Mouse (Mus musculus) granulocyte monocyte progenitor cell, adult 5-6 weeks (primary cell): ENCODE data around the gene Pola1. TPM values are rescaled to one million over a fixed set of nuclear protein-coding genes. Genes with fewer than 3 reads are reported as not detected.
A peak's percentile ranks its signal among the peaks of the same experiment; 100 is the strongest.
"Not testable (repeated sequence)": the region's sequence is repeated elsewhere in the genome, so short reads cannot be mapped to it uniquely, and the experiment has no call there.

Experiments
- ATAC-seq: replicated peaks from 2 replicates; pipeline ENCODE4 v1.8.0; 2016; ENCODE audit warnings: mild to moderate bottlenecking, moderate TSS enrichment, inconsistent platforms; ENCODE audit not compliant: poor library complexity, severe bottlenecking
- total RNA-seq, 2 experiments: library from RNA; stranded (forward) in 1 of 2; stranded (reverse) in 1 of 2; fragments of 200-712, 200-1000 nt in 1 of 2; fragments of >200 nt in 1 of 2; fragmentation: Nextera tagmentation in 1 of 2; gene quantifications; 2 replicates each; pipeline ENCODE4 v1.2.3; 2014 to 2017

Pola1 gene
- total RNA-seq, 2 experiments from 2014 or later = 57.5 to 128 TPM

DNA sequence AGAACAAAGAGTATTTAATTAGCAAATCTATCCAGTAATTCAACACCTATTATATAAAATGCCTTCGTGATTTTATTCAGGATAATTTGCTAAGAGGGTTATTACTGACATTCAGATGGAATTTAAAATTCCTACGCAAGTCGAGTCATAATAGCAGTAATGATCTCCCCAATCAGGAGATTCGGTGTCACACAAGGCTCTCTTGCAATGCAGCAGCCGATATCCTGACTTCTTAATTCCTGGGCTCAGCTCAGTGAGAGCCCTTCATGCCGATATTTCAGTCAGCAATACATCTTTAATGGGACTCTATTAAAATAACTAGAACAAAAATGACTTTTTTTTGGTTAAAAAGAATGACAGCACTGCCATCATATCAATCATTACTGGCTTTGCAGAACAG is 134.4 kb downstream of the Pola1 start:
- no peak for ATAC-seq

DNA sequence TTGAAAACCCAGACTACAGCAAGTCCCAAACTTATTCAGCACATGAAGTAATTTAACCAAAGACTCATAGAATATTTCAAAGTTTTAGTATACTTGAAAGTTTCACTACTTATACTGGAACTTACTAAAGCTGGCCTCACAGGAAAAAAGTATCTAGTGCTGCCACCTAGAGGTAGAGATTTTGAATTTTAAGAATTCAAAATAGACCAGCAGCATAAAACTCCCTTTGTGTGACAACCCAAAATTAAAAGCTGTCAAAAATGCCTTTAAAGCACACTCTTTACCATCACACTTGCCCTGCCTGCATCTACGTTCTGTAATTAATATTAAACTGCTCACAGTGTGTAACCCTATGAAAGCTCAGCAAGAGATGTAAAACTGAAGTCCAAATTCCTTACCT is 166.2 kb downstream of the Pola1 start:
- no peak for ATAC-seq

DNA sequence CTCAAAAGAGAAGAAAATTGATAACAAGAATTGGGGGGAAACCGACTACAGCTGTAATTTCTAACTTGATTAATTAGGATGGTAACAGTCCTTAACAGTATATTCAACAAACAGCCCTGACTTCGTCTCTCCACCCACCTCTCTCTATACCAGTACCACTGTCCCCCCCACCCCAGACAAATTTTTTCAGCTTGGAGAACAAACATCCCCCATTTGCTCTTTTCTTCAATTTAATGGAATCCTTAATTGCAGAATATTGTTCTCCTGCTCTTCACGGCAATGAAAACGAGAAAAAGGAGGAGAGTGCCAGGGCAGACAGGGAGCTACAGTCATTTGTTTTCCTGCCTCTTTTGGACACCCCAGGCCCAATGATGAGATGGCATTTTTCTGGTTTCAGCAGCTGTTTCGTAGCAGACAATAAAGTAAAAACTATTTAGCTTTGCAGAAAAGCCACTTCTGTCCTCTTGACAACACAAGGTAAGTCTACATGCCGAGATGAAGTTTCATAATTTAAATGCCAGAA is 202.2 kb downstream of the Pola1 start:
- no peak for ATAC-seq

DNA sequence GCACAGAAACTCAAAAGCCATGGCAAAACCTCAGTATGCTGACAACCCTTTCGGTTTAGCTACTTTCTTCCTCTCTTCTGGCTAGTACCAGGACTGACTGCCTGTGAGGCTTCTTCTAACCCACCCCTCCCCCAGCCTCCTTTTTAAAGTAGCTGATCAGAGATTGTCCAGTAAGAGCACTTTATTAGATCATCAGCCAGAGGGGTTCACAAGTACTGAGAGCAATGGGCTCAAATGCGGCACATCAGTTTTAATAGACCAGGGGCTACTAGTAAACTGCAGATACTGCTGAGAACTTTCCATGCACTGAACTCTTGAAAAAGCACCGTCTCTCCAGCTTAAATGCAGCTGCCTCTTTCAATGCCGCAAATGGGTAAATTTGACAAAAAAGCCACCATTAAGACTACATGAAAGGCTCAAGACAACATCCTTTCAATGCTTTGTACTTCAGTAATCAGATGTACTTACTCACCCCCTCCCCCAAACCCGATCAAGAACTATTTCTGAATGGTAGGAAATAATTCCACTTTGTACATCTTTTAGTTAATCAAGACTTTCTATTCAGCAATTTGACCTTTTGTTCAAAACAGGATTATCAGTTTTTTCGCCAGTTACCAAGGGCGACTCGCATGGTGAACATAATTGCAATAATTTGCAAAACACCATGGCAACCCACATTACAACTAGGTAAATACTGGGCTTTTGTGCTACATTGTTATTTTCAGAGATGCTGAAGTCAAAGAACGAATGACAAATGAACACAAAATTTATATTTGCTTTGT is 202.8 kb downstream of the Pola1 start:
- no peak for ATAC-seq

DNA sequence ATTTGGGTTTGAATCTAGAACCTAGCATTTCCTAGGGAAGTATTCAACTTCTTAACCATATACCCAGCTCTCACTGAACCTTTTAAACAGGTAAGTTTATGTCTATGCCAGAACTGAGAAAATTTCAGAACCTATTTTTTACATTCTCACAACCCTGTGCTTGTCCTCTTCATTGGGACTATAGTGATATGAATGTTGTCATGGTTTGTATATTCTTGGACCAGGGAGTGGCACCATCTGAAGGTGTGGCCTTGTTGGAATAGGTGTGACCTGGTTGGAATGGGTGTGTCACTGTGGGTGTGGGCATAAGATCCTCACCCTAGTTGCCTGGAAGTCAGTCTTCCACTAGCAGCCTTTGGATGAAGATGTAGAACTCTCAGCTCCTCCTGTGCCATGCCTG is 231.1 kb downstream of the Pola1 start:
- ATAC-seq = not testable (repeated sequence)

DNA sequence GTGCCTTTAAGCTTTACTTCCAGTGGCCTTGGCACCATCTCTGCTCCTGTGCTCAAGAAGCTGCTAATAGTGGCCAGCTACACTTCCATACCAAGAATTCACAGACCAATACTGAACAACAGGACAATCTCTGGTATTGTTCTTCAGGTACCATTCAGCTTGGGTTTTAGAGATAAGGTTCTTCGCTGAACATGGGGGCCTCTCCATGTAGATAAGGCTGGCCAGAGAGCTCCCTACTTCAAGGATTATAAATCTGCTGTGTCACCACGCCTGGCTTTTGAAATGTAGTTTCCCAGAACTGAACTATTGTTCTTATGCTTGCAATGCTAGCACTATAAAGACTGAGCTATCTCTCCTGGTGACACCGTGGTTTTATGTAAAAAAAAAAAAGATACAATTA is 234.9 kb downstream of the Pola1 start:
- no peak for ATAC-seq

DNA sequence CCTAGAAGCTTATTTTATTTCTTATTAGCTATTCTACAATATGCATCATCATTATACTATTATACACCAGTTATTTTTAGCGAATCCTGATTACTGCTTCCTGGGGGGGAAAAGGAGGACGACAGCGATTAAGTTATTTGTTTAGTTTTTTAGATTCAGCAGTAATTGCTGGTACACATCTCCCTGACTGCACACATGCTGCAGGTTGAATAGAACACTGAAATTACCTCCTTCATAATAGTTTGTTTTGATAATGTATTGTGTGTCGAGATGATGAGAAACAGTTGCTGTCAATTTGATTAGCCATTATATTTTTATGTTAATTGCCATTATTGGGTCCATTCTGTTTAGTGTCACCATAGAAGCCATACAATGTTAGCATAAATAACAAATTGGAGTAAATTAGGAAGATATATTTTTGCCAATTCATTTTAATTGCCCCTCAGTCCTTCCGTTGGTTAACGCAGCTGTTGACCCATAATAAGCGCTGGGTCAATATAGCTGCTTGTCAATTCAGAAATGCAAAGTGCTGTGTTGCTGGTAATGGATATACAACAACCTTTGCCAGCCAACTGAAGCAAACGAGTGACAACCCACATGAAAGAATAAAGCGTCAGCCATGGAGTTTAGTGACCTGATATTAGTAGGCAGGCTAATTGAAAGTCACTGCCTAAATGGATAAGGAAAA is 254.5 kb downstream of the Pola1 start:
- no peak for ATAC-seq

DNA sequence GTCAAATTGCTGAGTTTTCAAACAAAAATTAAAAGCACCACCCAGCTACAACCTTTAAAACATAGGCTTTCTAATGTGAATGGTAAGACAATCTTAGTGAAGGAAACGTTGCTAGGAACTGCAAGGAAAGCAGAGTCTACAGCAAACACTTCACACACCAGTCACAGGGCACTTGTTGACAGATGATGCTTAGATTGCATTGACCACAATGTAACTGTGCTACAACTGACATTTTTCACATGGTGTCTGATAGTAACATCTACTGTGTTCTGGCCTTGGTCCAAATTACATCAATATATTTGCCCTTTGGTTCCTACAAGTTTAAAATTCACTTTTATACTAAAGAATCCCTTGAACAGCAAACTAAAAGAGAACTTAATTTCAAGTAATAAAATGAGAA is 258.5 kb downstream of the Pola1 start:
- ATAC-seq = no peak

DNA sequence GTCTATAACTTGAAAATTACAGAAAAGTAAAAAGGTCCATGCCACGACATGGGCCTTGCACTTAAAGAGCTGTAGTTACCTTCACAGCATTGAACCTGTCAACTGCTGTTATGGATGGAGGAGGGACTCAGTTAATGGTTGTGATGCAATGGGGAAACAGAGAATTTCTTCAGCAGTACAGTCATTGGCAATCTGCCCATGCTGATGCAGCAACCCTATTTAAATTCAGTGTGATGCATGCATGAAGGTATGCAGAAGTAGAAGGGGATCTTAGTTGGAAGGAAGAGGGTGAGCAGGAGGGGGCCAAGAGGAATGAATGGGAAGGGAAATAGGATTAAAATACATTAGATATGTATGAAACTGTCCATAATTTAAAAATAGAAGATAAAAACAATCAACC is 262.2 kb downstream of the Pola1 start:
- peak; percentile 61 for ATAC-seq

DNA sequence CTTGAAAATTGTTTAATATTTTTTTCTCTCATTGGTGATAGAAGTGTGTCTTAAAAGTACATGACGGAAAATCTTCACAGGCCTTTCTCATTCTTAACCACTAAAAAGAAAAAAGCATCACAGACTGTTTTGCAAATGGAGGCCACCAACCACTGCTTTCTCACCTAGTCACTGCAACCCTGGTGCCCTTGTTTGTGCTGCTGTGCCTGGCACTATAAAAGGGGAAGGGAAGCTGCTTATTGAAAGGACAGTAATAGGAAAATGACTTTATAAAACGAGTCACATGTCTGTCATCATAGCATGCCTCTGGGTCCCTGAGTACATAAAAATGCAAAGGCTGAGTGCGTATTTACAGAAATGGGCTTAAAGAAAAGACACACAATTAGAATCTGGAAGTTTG is 263.7 kb downstream of the Pola1 start:
- ATAC-seq = peak; percentile 56

DNA sequence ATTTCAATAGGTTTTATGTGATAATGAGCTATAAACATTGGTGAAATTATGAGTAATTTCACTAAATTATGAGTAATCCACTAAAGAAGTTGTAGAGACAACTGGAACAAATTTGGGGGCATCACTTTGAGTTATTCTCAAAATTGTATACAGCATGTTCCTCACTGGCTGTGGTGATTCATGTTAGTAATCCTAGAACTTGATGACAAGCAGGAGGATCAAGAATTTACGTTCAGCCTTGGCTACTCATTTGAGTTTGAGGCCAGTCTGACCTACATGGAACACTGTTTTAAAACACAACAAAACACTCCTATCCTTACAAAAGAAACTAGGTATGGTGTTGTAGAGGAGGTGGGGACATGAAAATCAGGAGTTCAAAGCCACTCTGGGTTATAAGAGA is 310.6 kb downstream of the Pola1 start:
- no peak for ATAC-seq

DNA sequence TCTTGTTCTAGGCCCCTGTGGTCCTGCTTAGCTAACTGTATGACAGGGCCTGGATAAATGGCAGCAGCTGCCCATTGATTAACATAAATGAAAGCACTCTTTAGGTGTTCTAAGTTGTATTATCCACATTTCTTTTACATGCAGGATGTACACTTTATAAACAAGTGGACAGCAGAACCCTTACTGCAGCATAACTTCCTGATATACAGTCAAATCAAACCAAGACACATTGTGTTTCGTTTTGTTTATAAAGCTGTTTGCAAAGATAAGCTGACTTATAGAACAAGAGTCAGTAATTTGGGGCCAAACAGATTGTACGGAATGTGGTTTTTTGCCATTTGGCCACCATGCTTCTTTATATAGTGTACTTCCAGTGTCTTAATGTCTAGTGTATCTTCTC is 312.0 kb downstream of the Pola1 start:
- ATAC-seq = no peak

DNA sequence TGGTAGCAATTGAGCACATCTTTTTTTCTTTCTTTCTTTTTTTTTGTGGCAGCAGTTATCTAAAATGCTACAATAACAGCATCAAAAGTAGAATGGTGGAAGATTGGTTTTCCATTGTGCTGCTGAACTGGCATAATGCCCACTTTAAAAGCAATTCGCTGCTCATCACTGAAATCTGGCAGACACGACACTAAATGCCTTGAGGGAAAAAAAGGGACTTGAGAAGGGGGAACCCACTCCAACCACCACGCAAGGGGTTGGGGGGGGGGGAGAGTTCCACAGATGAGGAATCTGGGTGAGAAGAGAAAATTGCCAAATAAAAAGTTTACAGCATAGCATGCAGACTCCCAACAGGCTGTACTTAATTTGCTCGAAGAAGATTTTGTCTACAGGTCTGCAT is 314.4 kb downstream of the Pola1 start:
- no peak for ATAC-seq

DNA sequence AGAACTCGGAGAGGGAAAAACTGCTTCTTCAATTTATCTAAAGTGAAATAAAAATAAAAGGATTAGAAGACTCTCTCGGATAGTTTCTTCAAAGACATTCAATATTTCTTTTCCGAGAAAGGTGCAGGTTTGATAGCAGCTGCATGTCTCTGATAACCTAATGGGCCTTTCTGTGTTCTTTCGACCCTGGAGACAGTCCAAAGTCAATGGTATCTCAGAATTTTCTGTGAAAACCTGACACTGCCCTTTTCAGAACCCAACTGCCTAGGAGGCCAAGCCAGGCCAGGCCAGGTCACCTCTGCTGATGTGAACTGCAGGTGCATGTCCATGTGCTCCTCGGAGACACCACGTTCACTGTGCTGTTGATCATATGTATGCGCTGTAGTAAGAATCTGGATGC is 326.2 kb downstream of the Pola1 start:
- ATAC-seq = no peak

DNA sequence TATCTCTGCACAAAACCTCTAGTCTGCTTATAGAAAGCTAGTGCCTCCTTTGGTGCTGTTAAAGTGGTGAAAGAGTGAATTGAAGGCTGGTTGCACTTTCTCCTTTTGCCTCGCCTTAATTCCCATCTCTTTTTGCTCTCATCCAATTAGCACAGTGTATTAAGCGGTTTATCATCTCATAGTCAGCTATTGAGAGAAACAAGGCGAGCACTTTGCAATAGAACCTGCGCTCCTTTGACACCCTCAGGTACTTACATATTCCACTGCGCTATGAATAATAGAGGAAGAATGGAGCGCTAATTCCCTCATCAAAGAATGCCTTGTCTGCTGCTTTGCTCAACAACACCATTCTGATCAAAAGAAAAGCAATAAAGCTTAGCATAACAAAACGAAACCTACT is 330.2 kb downstream of the Pola1 start:
- no peak for ATAC-seq

DNA sequence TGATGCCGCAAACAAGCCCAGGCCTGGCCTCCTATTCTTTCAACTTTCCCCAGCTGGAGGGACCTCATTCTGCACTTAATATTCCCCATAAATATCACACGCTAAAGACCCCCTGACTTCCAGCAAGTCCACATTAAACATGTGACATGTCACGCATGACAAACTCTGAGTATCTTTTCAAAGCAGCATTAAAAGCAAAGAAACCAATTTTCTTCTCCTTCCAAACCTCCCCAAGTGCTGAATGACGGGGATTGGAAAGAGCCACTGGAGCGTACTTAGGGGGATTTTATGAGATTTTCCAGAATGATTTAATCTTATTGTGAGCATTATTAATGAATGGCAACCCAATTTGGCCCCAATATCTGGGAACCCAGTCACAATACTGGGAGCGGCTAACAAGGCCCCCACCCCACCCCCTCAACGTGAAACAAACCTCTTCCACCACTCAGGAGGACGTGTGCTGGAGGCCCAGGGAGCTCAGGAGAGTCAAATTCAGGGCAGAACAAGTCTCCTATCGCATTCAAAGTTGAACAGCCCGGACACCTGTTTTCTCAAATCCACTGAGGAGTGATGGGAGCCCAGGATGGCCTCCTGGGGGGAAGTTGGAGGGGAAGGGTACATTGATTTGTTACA is 331.7 kb downstream of the Pola1 start:
- no peak for ATAC-seq

DNA sequence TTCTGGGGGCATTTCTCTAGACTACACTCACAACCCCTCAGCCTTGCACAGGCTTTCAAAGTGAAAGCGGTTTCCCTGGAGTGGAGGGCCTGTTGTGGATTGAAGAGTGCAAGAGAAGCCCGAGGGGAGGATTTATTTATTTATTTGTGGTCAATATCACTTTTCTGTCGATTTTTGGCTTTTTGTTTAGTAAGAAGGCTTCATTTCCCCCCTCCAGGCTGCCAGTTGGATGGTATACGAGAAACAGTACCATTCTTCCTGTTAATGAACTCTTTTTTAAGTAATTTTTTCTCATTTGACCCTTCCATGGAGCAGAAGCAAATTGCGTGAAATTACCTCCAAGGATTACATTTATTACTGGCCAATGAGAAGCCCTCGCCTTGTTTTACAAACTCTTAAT is 332.2 kb downstream of the Pola1 start:
- no peak for ATAC-seq

DNA sequence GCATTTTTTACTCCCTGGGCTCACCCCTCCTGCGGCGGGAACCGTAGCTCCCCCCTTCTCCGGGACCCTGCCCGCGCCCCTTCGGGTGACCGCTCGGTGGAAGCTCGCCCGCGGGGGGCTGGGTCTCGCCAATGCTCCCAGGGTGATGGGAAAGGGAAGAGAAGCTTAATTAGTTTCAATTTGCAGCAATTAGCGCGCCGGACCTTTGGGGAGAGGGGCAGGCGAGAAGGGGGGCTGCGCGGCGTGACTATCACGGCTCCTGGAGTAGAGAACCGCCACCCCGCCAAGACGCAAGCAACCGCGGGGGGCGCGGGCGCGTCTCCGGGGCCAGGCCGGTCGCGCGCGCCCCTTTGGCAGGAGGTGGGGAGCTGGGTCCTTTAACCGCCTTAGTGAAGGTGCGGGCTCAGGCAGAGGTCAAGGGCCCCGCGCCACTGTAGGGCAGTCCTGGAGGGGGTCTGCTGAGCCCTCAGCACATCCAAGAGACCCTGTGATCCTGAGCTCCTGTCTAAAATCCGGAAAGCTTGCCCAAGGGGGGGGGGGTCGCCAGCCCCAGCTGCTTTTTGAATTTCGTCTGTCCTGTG is 332.8 kb downstream of the Pola1 start:
- ATAC-seq = peak; percentile 44

DNA sequence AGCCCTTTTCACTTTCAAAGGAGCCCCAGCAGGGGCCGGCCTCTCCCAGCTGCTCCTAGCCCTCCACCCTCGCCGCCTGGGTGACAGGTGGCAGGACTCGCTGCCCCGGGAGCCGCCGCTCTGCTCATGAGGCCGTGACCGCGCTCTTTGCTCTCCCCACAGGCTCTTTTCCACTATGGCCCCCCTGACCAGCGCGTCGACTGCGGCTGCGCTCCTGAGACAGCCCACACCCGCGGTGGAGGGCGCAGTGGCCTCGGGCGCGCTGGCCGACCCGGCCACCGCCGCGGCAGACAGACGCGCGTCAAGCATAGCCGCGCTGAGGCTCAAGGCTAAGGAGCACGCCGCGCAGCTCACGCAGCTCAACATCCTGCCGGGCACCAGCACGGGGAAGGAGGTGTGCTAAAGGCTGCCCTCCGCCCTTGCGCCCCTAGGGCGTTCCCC is 334.9 kb downstream of the Pola1 start:
- ATAC-seq = peak; percentile 43

DNA sequence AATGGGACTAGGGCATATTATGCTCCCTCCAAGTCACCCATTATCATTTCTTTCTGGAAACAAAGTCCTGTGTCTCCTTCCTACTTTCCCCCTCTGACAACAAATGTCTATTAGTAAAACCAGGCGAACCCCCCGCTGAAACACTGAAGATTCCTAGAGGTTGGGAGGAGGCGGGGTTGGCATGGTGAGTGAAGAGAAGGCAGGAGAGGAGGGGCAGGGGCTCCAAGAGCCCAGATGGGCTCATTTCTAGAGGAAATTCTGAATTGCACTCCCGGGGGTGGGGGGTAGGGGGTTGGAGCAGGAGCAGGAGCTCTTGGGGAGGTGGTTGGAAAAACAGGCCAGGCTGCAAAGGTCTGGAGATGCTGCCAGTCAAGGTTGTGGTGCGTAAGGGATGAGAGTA is 336.1 kb downstream of the Pola1 start:
- no peak for ATAC-seq
